Mouse (Mus musculus) adrenal gland, postnatal 4 days (tissue): ENCODE data around the gene Rrm2. TPM values are rescaled to one million over a fixed set of nuclear protein-coding genes. Genes with fewer than 3 reads are reported as not detected.

Source experiments
- DNase-seq, 2 experiments: peaks; one replicate each; pipeline ENCODE4 v3.0.0; 2021 to 2022; ENCODE audit warnings: low spot score in 2 of 2, mixed read lengths in 2 of 2
- total RNA-seq, 2 experiments: library from RNA; stranded (reverse); gene quantifications; 2 replicates each; pipeline ENCODE4 v1.2.3; 2021

Gene Rrm2
- total RNA-seq, 2 experiments from 2014 or later, result 75.1 to 95.2 TPM

DNA sequence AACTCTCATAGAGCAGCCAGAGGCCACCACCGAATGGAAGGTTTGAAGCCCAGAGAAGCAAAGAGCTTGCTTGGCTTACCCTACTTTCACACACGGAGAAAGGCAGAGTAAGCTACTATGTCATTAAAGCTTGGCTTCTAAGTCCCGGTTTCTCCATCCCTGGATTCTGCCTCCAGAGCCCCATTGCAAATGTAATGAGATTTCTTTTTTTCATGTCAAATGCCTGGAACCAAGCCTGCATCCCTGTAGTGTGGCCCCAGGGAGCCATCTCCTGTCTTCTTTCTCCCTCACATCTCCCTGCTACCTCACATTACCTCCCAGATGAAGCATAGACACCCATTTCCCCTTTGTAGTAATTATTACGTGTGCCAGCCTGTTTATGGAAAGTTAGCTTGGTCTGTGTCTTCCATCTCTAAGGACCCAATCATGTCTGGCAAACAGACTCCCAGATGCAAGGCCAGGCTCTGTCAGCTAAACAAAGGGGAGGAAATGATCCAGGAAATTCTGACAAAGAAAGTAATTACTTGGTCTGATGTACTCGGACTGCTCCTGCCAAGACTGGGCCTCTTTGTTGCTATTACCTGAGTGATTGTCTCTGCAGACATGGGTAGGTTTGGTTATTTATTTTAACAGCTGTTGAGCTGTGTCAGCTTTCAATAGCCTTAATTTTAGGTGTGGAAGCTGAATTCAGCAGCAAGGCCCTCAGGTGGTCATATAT is 38.7 kb downstream of the Rrm2 start:
- no peak for DNase-seq

DNA sequence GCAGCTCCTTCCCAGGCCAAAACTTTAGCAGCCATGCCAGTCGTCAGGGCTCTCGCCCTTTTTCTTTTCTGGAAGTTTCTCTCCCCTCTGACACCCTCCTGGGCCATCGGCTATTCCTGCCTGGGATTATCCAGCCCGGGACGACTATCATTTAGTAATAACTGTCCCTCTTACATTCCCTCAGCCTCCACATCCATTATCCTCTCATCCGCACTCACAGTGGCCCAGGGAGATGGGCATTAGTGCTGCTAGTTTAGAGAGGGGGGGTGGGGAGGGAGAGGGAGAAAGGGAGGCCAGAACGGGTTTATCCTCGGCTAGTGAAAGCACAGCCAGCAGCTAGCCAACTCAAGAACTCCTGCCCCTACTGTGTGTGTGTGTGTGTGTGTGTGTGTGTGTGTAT is 39.3 kb downstream of the Rrm2 start:
- no peak for DNase-seq

DNA sequence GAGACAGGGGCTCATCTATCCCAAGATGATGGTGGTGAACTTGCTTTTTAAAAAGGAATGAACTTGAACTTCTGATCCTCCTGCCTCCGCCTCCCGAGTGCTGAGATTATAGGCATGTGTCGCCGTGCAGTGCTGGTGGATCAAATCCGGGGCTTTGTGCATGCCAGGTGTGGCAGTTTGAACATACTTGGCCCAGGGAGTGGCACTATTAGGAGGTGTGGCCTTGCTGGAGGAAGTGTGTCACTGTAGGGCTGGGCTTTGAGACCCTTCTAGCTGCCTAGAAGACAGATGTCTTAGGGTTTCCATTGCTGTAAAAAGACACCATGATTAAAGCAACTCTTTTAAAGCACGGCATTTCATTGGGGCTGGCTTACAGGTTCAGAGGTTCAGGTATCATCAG is 42.5 kb downstream of the Rrm2 start:
- no peak for DNase-seq

DNA sequence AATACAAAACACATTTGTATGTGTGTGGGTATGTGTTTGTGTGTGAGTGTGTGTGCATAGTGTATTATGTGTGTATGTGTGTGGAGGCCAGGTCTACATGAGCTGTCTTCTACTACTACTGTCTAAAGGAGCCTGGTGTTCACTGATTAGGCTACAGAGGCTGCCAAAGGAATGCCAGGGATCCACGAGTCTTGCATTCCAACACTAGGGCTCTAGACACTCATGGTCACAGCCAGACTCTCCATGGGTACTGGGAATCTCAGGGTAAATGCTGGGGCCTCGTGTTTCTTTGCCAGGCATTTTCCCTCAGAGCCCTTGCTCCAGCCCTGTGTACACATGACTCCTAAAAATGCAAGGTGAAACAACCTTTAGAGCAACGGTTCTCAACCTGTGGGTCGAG is 45.6 kb downstream of the Rrm2 start:
- DNase-seq, result no peak

DNA sequence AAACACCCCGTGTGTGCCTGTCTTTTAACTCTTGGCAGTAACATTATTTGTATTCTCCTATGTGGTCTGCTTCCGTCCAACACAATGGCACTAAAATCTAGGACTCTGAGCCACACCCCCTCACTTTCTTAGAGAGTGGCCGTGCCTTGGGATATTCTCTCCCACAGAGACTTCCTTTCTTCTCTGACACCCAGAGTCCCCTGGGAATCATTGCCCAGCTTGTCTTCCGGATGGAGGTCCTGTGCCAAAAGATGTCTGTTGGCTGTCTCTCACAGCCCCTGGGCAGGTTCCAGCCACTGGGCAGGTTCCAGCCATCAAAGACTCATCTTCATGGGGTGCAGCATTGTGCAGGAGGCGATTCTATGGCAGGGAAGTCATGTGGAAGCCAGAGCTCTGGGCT is 46.7 kb downstream of the Rrm2 start:
- DNase-seq, result no peak

DNA sequence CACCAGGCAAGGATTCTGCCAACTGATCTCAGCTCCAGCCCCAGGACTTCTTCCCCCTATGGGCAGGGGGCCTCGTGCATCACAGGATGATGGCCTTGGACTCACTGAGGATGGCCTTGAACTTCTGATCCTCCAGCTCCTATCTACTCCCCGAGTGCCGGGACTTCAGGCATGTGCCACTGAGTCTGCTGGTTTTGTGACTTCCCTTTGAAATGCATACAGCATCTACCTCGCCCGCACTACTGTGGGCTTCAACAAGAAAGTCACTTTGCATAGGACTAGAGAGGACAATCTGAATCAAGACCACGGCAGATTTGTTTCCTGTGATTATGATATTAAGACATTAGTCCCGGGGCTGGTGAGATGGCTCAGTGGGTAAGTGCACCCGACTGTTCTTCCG is 47.4 kb downstream of the Rrm2 start:
- DNase-seq, result no peak

DNA sequence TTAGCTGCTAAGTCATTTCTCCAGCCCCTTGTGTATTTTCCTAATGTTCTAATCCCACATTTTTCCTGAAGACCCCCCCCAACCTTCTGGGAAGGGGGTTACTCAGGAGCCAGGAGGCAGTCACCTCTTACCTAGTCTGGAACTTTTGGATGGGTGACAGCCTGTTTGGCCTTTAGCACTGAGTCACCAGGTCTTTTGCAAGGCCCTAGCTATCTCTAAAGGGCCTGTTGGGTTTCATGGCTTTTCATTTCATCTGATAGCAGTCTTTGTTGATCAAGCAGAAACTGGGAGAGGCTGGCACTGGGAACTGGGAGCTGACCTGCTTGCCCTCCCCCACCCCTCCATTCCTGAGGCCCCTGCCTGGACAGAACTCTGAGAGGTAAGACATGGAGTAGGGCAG is 49.3 kb downstream of the Rrm2 start:
- DNase-seq, result no peak

DNA sequence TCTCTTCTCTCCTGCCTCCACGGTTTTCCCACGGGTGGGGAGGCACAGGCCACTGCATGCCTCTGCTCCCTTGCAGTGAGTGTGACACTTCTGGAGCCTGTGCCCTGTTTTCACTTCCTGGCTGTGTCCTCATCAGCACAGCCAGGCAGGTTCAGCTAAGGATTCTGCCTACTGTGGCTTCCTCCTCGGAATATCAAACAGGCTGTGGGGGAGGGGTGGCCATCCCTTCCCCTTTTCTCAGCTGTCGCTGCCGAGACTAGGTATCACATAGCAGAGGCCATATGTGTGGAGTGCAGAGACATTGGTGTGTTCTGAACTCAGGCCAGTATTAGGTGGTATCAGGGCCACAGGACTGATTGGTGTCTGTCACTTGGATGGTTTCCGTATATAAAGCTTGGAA is 50.3 kb downstream of the Rrm2 start:
- no peak for DNase-seq

DNA sequence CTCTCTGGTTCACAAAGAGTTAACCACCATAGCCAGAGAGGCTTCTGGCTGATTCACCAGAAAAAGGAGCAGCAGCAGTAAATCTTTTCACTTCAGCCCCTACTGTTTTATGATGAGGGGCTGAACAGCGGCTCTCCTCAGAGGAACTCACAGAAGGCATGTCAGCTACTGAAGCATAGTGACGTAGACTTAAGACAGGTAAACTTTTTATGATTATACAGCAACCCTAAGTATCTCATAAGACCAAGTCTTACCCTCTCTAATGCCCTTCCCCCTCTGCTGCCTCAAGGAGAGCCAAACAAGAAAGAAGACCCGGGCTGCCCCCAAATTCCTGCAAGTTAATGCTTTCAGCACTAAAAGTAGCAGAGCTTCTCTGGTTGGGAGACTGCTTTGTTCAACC is 54.2 kb downstream of the Rrm2 start:
- no peak for DNase-seq

Other genes with a start within 250 kb of the Rrm2 start
- gene Taf1b, start 209.9 kb upstream of the Rrm2 start, total RNA-seq, result 10 to 100 TPM; 20.1 to 25.2 TPM
- 1 to 10 TPM in 1 of 2 experiments, under 1 TPM in 1; 0.90 to 1.4 TPM for gene Grhl1, start 136.0 kb upstream of the Rrm2 start, total RNA-seq
- gene Klf11, start 57.0 kb upstream of the Rrm2 start, total RNA-seq, result 10 to 100 TPM; 30.7 TPM
- 10 to 100 TPM in 1 of 2 experiments, 1 to 10 TPM in 1; 3.0 to 12.8 TPM for gene Cys1, start 26.4 kb upstream of the Rrm2 start, total RNA-seq
- gene Mboat2, start 122.6 kb downstream of the Rrm2 start, total RNA-seq, result 10 to 100 TPM; 25.9 to 27.1 TPM